Mouse (Mus musculus) heart, embryonic 12.5 days (tissue): ENCODE measurements around the gene Oit3. TPM values are rescaled to one million over a fixed set of nuclear protein-coding genes. Genes with fewer than 3 reads are reported as not detected.

Source experiments
- ATAC-seq: fragments of 200-750 bp; cut with Nextera tagmentation; 2 replicates; pipeline ENCODE4 v1.8.0; 2017; ENCODE audit warnings: moderate TSS enrichment, moderate library complexity; ENCODE audit not compliant: insufficient number of reproducible peaks, low FRiP score
- H3K27ac ChIP-seq: fragments of 300-500 bp; sonication (generic); 2 replicates; pipeline ENCODE4 v1.5.1; 2016; ENCODE audit warnings: mild to moderate bottlenecking, moderate library complexity; ENCODE audit not compliant: poor library complexity, severe bottlenecking
- H3K27me3 ChIP-seq: fragments of 300-500 bp; sonication (generic); replicated peaks from 2 replicates; pipeline ENCODE4 v1.6.1; 2016; ENCODE audit warnings: mild to moderate bottlenecking, moderate library complexity
- H3K36me3 ChIP-seq: fragments of 300-500 bp; sonication (generic); 2 replicates; pipeline ENCODE4 v1.6.1; 2016; ENCODE audit warnings: mild to moderate bottlenecking, moderate library complexity
- H3K4me1 ChIP-seq: fragments of 300-500 bp; sonication (generic); replicated peaks from 2 replicates; pipeline ENCODE4 v1.6.1; 2016; ENCODE audit warnings: mild to moderate bottlenecking
- H3K4me2 ChIP-seq: fragments of 300-500 bp; sonication (generic); 2 replicates; pipeline ENCODE4 v1.6.1; 2016; ENCODE audit warnings: mild to moderate bottlenecking, moderate library complexity
- H3K4me3 ChIP-seq: fragments of 300-500 bp; sonication (generic); 2 replicates; pipeline ENCODE4 v1.5.1; 2016; ENCODE audit warnings: mild to moderate bottlenecking
- H3K9ac ChIP-seq: fragments of 300-500 bp; sonication (generic); 2 replicates; pipeline ENCODE4 v1.6.1; 2016; ENCODE audit warnings: mild to moderate bottlenecking, moderate library complexity
- H3K9me3 ChIP-seq: fragments of 300-500 bp; sonication (generic); replicated peaks from 2 replicates; pipeline ENCODE4 v1.6.1; 2016; ENCODE audit warnings: mild to moderate bottlenecking, moderate library complexity
- WGBS: fragments of 180-500 bp; shearing (Covaris S2); methylation state at CpG from one replicate; pipeline ENCODE4 v1.1.7; 2016; 5-methylcytosine and 5-hydroxymethylcytosine counted together
- polyA plus RNA-seq: library from polyadenylated mRNA; unstranded; fragments of >200 nt; fragmentation: Nextera tagmentation; extraction: Ambion mirVana; gene quantifications from 2 replicates; pipeline ENCODE4 v1.2.1, GENCODE M21; 2016

Gene Oit3
- polyA plus RNA-seq, 1 experiment from 2014 or later: 5.7 TPM

DNA sequence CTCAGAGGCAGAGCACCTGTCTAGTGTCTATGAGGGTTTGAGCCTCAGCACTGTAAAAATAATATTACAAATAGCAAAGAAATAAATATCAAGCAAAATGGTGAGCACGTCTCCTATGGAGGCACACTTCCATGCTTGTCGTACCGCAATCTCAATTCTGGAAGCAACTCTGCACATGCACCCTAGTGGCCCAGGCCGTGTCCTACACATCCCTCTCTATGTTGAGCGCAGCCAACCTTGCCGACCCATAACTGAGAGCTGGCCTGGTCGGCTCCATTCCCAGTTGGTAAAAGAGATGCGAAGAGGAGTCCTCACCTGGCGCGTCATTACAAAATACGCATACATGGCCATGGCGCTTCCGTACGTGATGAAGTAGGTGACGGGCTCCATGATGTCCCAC is 13.1 kb upstream of the Oit3 start:
- H3K9me3 ChIP-seq: 0 out of 2 replicates have a peak, but pooled peaks cover 4% of the 10 kb centered on the region
- ATAC-seq: no peak
- no peaks in the 10 kb centered on the region for H3K27me3 ChIP-seq
- no peak overlapping the region for H3K4me3 ChIP-seq
- H3K4me1 ChIP-seq: 0 out of 2 replicates have a peak, but pooled peaks cover 8% of the 10 kb centered on the region
- WGBS: 94% methylated on average over 15 of the region's 15 CpGs
- no peak overlapping the region for H3K27ac ChIP-seq
- H3K36me3 ChIP-seq: peaks cover 30% of the 10 kb centered on the region
- no peak overlapping the region for H3K9ac ChIP-seq
- H3K4me2 ChIP-seq: no peak overlapping the region

DNA sequence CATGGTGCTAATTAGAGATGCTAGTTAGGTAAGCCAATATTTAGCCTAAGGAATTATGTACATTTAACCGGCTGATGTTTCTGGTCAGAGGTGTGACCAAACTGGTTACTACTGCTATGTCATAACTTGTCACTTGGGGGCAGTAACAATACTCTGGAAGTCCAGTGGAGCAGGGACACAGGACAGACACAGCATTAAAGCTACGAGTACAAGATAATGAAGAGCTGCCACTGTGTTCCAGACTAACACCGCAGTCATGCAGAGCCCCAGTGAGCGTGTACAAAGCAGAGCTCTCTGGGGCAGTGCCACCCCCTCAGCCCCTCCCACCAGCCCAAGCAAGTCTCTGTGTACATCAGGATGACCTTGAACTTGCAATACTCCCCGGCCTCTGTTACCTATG is 10.3 kb upstream of the Oit3 start:
- Histone ChIP-seq H3K36me3 (peaks cover 27% of the 10 kb centered on the region), H3K9ac (no peak overlapping the region), H3K27me3 (no peaks in the 10 kb centered on the region), H3K9me3 (no peaks in the 10 kb centered on the region), H3K4me1 (peaks cover 17% of the 10 kb centered on the region), H3K4me3 (no peak overlapping the region), H3K4me2 (no peak overlapping the region), H3K27ac (no peak overlapping the region)
- 31% methylated on average over 5 of the region's 5 CpGs for WGBS
- no peak for ATAC-seq

DNA sequence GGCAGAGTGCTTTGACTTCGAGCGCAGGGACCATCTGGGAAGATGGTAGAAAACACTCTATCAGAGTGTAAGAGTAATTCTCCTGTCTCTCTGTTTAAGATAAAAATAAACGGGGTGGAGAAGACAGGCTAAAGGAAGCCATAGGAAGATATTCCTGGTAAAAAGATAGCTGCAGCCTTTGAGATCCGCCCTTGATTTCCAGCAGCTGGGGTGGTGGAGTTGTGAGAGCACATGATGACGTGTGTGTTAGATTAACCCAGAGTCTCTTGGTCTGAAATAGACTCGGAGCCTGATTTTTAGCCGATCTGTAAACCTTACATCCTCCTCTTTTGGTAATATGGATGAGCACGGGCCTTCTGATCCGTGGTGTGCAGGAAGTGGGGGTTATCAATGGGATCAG is 6.0 kb upstream of the Oit3 start:
- Histone ChIP-seq H3K4me2 (no peak overlapping the region), H3K9ac (no peak overlapping the region), H3K4me3 (no peak overlapping the region), H3K27ac (0 out of 2 replicates have a peak overlapping the region, but pooled peaks have one; percentile 15), H3K36me3 (peaks cover 6% of the 10 kb centered on the region; the same call in 1 of the 2 replicates), H3K4me1 (peaks cover 38% of the 10 kb centered on the region), H3K9me3 (no peaks in the 10 kb centered on the region), H3K27me3 (no peaks in the 10 kb centered on the region)
- ATAC-seq: no peak
- 22% methylated on average over 9 of the region's 9 CpGs for WGBS

DNA sequence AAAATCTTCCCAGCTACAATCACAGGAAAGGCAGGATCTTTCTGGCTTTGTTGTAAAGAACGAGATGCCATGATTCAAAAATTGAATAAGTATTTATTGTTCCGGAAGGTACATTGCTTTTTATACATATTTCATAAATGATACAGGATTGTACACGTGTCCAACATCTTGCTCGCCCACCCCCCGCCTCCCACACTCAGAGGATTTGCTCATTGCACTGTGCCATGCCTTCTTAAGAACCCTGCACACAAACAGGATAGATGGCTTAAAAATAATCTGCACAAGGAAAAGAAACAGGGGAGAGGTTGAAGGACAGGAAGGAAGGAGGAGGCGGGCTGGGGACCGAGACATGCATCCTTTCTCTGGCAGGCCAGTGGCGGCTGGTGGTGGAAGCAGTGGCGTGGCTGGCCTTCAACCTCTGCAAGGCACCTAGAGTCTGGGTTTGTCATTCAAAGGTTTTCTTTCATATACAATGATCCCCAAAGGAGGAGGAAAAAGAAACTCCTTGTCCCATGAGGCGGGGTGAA is 5.4 kb upstream of the Oit3 start:
- 71% methylated on average over 10 of the region's 10 CpGs for WGBS
- H3K4me1 ChIP-seq: peaks cover 41% of the 10 kb centered on the region
- H3K9me3 ChIP-seq: no peaks in the 10 kb centered on the region
- no peaks in the 10 kb centered on the region for H3K27me3 ChIP-seq
- H3K27ac ChIP-seq: peak overlapping the region; percentile 14; the same call in 1 of the 2 replicates
- peaks cover 6% of the 10 kb centered on the region; the same call in 1 of the 2 replicates for H3K36me3 ChIP-seq
- no peak overlapping the region for H3K4me3 ChIP-seq
- H3K9ac ChIP-seq: no peak overlapping the region
- no peak overlapping the region for H3K4me2 ChIP-seq
- no peak for ATAC-seq

DNA sequence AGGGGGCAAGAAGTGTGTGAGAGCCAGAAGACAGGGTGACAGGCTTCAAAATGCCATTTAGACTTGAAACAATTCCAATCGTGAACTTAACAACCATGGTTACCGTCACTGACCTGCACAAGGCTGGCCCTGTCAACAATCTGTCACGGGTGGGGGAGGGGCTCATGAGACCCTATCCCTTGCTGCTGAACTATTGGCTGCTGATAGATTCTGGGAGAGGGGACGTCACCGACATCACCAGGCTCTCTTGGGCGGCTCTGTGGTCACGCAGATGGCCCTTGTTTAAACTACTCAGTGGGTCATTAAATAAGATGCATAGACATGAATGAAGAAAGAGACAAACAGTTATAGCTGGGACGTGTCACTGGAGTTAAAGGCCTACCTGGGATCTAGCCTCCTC is 3.1 kb upstream of the Oit3 start:
- Histone ChIP-seq H3K9me3 (no peaks in the 10 kb centered on the region), H3K4me2 (no peak overlapping the region), H3K27me3 (no peaks in the 10 kb centered on the region), H3K9ac (no peak overlapping the region), H3K27ac (no peak overlapping the region), H3K36me3 (0 out of 2 replicates have a peak, but pooled peaks cover 3% of the 10 kb centered on the region), H3K4me3 (no peak overlapping the region), H3K4me1 (peaks cover 54% of the 10 kb centered on the region)
- no peak for ATAC-seq
- WGBS: 31% methylated on average over 8 of the region's 8 CpGs

DNA sequence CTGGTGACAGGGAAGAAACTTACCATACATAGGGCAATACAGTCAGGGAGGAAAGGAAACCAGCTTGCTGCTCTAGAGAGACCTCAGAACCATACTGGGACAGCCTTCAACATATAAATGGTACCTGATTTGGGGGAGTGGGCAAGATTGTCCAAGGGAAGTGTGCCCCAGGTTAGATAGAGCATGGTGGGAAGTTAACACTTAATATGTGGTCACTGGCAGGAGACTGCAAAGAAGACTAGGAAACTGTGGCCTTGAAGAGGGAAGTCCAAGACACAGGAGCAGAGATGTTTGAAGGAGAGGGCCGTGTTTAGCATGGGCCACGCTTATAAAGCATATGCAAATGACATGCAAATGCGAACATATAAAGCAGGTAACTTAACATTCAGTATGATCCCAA is 2.5 kb upstream of the Oit3 start:
- H3K4me1 ChIP-seq: peaks cover 60% of the 10 kb centered on the region
- no peak overlapping the region for H3K4me3 ChIP-seq
- 79% methylated on average over 3 of the region's 3 CpGs for WGBS
- ATAC-seq: no peak
- H3K4me2 ChIP-seq: no peak overlapping the region
- H3K9ac ChIP-seq: no peak overlapping the region
- H3K27me3 ChIP-seq: no peaks in the 10 kb centered on the region
- no peak overlapping the region for H3K27ac ChIP-seq
- H3K9me3 ChIP-seq: no peaks in the 10 kb centered on the region
- no peaks in the 10 kb centered on the region for H3K36me3 ChIP-seq

DNA sequence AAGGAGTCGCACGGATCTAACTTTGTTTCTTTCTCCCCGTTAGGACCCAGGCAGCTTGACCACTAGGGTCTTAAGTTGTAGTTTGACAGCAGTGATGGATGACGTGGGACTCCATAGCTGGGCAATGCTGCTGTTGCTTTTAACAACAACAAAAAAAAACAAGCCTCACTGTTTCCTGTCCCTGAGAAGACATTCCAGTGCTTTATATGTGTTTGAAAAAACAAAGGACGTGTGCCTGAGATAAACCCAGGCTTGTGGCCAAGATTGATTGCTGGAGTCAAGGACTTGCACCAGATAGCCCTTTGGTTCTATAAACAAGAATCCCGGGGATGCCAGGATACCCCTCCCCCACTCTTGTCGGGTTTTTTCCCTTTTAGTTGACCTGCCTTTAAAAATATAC is 1.6 kb upstream of the Oit3 start:
- Histone ChIP-seq H3K27ac (no peak overlapping the region), H3K9ac (no peak overlapping the region), H3K36me3 (no peaks in the 10 kb centered on the region), H3K4me1 (peaks cover 61% of the 10 kb centered on the region), H3K9me3 (no peaks in the 10 kb centered on the region), H3K27me3 (no peaks in the 10 kb centered on the region), H3K4me2 (no peak overlapping the region; the same call in 1 of the 2 replicates), H3K4me3 (no peak overlapping the region)
- ATAC-seq: no peak
- 5% methylated on average over 7 of the region's 7 CpGs for WGBS

DNA sequence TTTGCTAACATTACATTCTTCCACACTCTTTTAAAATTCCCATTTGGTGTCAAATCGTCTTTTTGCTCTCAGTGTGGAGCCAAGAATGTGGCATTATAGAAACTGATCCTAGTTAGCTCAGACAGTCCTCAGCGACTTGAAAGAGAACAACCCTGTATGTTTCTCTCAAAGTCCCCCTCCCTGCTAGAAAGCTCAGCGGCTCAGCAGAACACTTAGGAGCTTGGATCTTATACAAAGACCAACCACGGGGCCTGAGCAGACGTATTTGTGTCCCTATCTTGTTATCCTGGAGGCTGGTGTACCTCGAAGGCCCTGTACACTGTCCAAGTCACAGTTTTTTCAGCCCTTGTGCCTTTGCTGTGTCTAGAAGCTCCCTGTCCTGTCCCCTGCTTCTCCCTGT is 1.4 kb downstream of the Oit3 start:
- Histone ChIP-seq H3K9ac (no peak overlapping the region), H3K36me3 (no peaks in the 10 kb centered on the region), H3K4me3 (no peak overlapping the region), H3K27me3 (no peaks in the 10 kb centered on the region), H3K4me2 (no peak overlapping the region), H3K4me1 (peaks cover 44% of the 10 kb centered on the region), H3K9me3 (no peaks in the 10 kb centered on the region), H3K27ac (no peak overlapping the region)
- no peak for ATAC-seq
- WGBS: 34% methylated on average over 6 of the region's 6 CpGs

DNA sequence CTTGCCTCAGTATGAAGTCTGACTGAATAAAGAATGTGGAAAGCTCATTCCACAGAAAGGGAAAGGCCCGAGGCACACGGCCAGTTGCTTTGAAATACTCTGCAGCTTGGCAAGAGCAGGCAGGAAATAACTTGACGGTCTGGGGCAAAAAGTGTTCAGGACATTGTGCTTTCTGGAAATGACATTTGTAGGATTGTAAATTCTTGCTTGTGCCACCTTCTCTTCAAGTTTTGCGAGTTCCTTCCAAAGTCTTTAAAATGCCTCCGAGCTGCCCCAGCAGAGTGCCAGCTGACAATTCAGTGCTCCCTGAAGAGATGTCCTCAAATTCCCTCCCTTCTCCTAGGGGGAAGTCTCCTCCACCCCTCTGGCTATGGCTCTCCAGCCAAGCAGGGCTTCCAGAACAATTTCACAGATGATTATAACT is 2.1 kb downstream of the Oit3 start:
- no peak overlapping the region for H3K4me2 ChIP-seq
- no peak for ATAC-seq
- 0 out of 2 replicates have a peak overlapping the region, but pooled peaks have one; percentile 6 for H3K27ac ChIP-seq
- H3K9me3 ChIP-seq: no peaks in the 10 kb centered on the region
- H3K36me3 ChIP-seq: no peaks in the 10 kb centered on the region
- H3K9ac ChIP-seq: no peak overlapping the region
- H3K4me1 ChIP-seq: peaks cover 38% of the 10 kb centered on the region
- no peak overlapping the region for H3K4me3 ChIP-seq
- no peaks in the 10 kb centered on the region for H3K27me3 ChIP-seq
- WGBS: 40% methylated on average over 5 of the region's 5 CpGs

DNA sequence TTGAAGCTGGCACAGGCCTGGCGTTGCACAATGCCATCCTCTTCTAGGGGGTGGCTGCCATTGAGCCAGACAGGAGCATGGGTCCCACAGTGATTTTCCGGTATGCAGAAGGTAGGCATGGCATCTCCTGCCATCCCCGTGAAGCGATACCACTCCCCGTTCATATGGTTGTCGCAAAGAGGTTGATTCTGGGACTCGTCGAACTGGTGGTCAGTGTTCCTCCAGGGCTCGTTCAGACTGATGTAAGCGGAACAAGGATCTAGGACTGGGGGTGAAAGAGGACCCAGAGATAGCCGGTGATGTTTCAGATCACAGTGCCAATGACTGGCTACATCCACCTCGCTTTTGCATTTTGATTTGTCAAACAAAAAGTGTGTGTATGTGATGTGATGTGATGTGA is 2.9 kb downstream of the Oit3 start:
- no peak overlapping the region for H3K27ac ChIP-seq
- no peaks in the 10 kb centered on the region for H3K27me3 ChIP-seq
- ATAC-seq: no peak
- H3K4me2 ChIP-seq: no peak overlapping the region
- H3K4me1 ChIP-seq: peaks cover 30% of the 10 kb centered on the region
- H3K9me3 ChIP-seq: no peaks in the 10 kb centered on the region
- 88% methylated on average over 12 of the region's 12 CpGs for WGBS
- H3K9ac ChIP-seq: no peak overlapping the region
- no peaks in the 10 kb centered on the region for H3K36me3 ChIP-seq
- H3K4me3 ChIP-seq: no peak overlapping the region

DNA sequence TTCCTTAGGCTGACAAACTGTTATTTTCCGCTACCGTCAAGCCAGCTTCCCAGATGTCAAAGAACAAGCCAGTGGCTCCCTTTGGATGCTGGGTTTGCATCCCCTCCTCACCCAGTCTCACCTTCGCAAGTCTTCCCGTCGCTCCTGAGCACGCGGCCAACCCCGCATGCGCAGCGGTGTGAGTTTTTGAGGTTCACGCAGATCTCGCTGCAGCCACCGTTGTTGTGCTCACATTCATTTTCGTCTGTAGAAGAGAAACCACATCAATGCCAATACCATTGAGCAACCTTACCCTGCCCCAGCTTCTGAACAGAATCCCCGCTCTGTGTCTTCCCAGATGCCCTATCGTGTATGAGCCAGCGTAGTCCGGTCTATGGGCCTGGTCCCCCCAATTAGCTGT is 5.8 kb downstream of the Oit3 start:
- H3K27ac ChIP-seq: no peak overlapping the region
- H3K36me3 ChIP-seq: no peaks in the 10 kb centered on the region
- no peak overlapping the region for H3K4me2 ChIP-seq
- no peak overlapping the region for H3K4me3 ChIP-seq
- H3K4me1 ChIP-seq: peaks cover 20% of the 10 kb centered on the region
- no peak overlapping the region for H3K9ac ChIP-seq
- no peaks in the 10 kb centered on the region for H3K27me3 ChIP-seq
- no peaks in the 10 kb centered on the region for H3K9me3 ChIP-seq
- whole genome bisulfite sequencing: 92% methylated on average over 18 of the region's 18 CpGs
- ATAC-seq: no peak

DNA sequence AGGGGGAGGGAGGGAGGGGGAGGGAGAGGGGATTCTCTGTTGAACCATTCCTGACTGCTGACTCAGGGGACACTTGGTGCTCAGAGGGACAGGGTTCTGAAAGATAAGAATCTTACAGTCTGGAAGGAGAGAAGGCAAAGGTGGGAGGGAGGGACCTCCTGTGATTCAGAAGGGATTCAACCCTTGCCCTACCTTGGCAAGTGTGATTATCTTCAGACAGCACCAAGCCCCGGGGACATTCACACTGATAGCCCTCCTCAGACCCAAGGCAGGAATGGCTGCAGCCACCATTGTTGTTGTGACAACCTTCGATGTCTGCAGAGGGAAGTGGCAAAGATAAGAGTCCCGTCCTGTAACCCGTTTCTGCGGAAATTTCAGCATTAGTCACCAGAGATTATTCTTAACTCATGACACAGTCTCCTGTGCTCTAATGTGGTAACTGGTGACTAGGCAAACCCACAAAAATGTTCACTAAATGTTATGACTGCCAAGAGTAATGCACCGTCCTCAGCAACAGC is 10.8 kb downstream of the Oit3 start:
- Histone ChIP-seq H3K4me1 (peaks cover 26% of the 10 kb centered on the region), H3K9me3 (no peaks in the 10 kb centered on the region), H3K27me3 (no peaks in the 10 kb centered on the region), H3K4me3 (no peak overlapping the region), H3K4me2 (0 out of 2 replicates have a peak overlapping the region, but pooled peaks have one; percentile 14), H3K36me3 (no peaks in the 10 kb centered on the region), H3K9ac (no peak overlapping the region), H3K27ac (peak overlapping the region; percentile 31; the same call in 1 of the 2 replicates)
- 10% methylated on average over 6 of the region's 6 CpGs for WGBS
- ATAC-seq: peak; percentile 76
